Mouse (Mus musculus) brain, embryonic 18.5 days (tissue): ENCODE data around the gene Asb1.

Experiments used
- DNase-seq: peaks from one replicate; pipeline ENCODE4 v3.0.0-alpha.2; 2012; ENCODE audit warnings: low read depth, low spot score

Asb1 gene

DNA sequence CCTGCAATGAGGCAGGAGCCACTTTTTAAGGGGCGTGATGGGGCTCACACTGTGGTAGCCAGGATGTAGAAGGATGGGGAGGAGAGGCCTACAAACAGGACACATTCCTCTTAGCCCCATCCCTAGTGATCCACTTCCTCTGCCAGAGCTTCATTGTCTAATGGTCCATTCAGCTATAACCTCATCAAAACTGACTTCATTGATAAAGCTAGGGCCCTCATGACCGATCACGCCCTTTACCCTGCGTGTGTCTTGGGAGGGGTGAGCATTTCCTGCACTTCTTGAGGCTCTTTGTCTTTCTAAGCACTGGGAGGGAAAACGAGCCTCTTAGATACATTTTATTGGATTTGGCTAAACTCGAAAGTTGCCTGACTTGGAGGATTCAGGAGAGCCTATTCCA lies 66.8 kb downstream of the Asb1 start:
- DNase-seq: no peak
